Mouse (Mus musculus) hindbrain, embryonic 14.5 days (tissue): Measurements from ENCODE around the gene Arhgef12. TPM values are rescaled to one million over a fixed set of nuclear protein-coding genes. Genes with fewer than 3 reads are reported as not detected.
A peak's percentile ranks its signal among the peaks of the same experiment; 100 is the strongest.

Experiments used
- ATAC-seq: fragments of 200-750 bp; cut with Nextera tagmentation; 2 replicates; pipeline ENCODE4 v1.8.0; 2017; ENCODE audit warnings: moderate number of reproducible peaks, mild to moderate bottlenecking, moderate TSS enrichment, moderate library complexity; ENCODE audit not compliant: low FRiP score
- DNase-seq: peaks from one replicate; pipeline ENCODE4 v3.0.0-alpha.2; 2015; ENCODE audit warnings: low spot score
- H3K27ac ChIP-seq: fragments of 300-500 bp; sonication (generic); 2 replicates; pipeline ENCODE4 v1.5.1; 2014; ENCODE audit warnings: mild to moderate bottlenecking, moderate library complexity
- H3K27me3 ChIP-seq: fragments of 300-500 bp; sonication (generic); 2 replicates; pipeline ENCODE4 v1.6.1; 2014; ENCODE audit warnings: mild to moderate bottlenecking, low read length, mixed read lengths; ENCODE audit not compliant: control insufficient read depth, insufficient read depth
- H3K36me3 ChIP-seq: fragments of 300-500 bp; sonication (generic); replicated peaks from 2 replicates; pipeline ENCODE4 v1.6.1; 2014; ENCODE audit not compliant: control insufficient read depth, insufficient read depth
- H3K4me1 ChIP-seq: fragments of 300-500 bp; sonication (generic); replicated peaks from 2 replicates; pipeline ENCODE4 v1.6.1; 2014; ENCODE audit warnings: antibody characterized with exemption, low read length, mixed read lengths; ENCODE audit not compliant: control insufficient read depth, insufficient read depth
- H3K4me2 ChIP-seq: fragments of 300-500 bp; sonication (generic); replicated peaks from 2 replicates; pipeline ENCODE4 v1.6.1; 2014; ENCODE audit warnings: mild to moderate bottlenecking, moderate library complexity
- H3K4me3 ChIP-seq: fragments of 300-500 bp; sonication (generic); replicated peaks from 2 replicates; pipeline ENCODE4 v1.5.1; 2014; ENCODE audit warnings: mild to moderate bottlenecking, low read length
- H3K9ac ChIP-seq: fragments of 300-500 bp; sonication (generic); 2 replicates; pipeline ENCODE4 v1.6.1; 2014
- H3K9me3 ChIP-seq: fragments of 300-500 bp; sonication (generic); 2 replicates; pipeline ENCODE4 v1.6.1; 2016; ENCODE audit warnings: low read length; ENCODE audit not compliant: control insufficient read depth
- WGBS: fragments of 180-500 bp; shearing (Covaris S2); extraction: QIAGEN DNeasy Blood & Tissue Kit; methylation state at CpG from one replicate; pipeline ENCODE4 v1.1.7; 2014; 5-methylcytosine and 5-hydroxymethylcytosine counted together
- polyA plus RNA-seq: library from polyadenylated mRNA; unstranded; fragments of >200 nt; fragmentation: Nextera tagmentation; extraction: Ambion mirVana; gene quantifications from 2 replicates; pipeline ENCODE4 v1.2.1, GENCODE M21; 2014

Arhgef12 gene
- polyA plus RNA-seq, 1 experiment from 2014 or later: 38.4 TPM

GRCm38 (mm10) chr9:43071176-43071575 lies 35.9 kb downstream of the Arhgef12 start:
- peak overlapping the region; percentile 70 for H3K4me2 ChIP-seq
- H3K4me3 ChIP-seq: peak overlapping the region; percentile 53
- peaks cover 35% of the 10 kb centered on the region for H3K4me1 ChIP-seq
- no peaks in the 10 kb centered on the region for H3K36me3 ChIP-seq
- peak overlapping the region; percentile 88 for H3K9ac ChIP-seq
- peak; percentile 73 for DNase-seq
- no peaks in the 10 kb centered on the region for H3K27me3 ChIP-seq
- 9% methylated on average over 3 of the region's 4 CpGs for WGBS
- no peaks in the 10 kb centered on the region for H3K9me3 ChIP-seq
- peak overlapping the region; percentile 94 for H3K27ac ChIP-seq
- ATAC-seq: peak; percentile 93

DNA sequence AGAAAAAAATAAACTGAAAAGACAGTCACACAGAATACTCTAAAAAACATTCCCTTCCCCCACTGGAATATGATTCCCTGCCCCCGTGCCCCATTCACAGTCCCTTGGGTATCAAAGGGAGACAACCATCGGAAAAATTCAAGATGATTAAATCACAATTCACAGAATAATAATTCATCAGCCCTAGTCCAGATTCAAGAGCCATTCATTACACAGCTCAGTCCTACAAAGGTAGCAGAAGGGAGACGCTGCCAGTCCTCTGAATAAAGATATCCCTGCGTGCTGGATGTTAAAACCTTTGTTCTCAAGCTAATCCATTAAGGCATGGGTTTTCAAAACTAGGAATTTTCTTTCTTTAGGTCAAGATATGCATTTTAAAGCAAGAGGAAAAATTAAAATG lies 36.5 kb downstream of the Arhgef12 start:
- DNase-seq: peak; percentile 55
- H3K9ac ChIP-seq: peak overlapping the region; percentile 88
- whole genome bisulfite sequencing: 26% methylated on average over 4 of the region's 4 CpGs

GRCm38 (mm10) chr9:43070153-43070552 lies 36.9 kb downstream of the Arhgef12 start:
- ATAC-seq (peak; percentile 62; the same call in 1 of the 2 replicates), DNase-seq (peak; percentile 46)
- 24% methylated on average over 2 of the region's 2 CpGs for WGBS
- Histone ChIP-seq H3K9ac (peak overlapping the region; percentile 88), H3K4me3 (peak overlapping the region; percentile 53), H3K27me3 (no peaks in the 10 kb centered on the region), H3K4me1 (peaks cover 35% of the 10 kb centered on the region), H3K36me3 (no peaks in the 10 kb centered on the region), H3K4me2 (peak overlapping the region; percentile 70), H3K27ac (peak overlapping the region; percentile 94), H3K9me3 (no peaks in the 10 kb centered on the region)

More for the DNA sequence above, 36.5 kb downstream of the Arhgef12 start:
- H3K9me3 ChIP-seq: no peaks in the 10 kb centered on the region
- peak overlapping the region; percentile 70 for H3K4me2 ChIP-seq
- H3K36me3 ChIP-seq: no peaks in the 10 kb centered on the region
- H3K27ac ChIP-seq: peak overlapping the region; percentile 94
- ATAC-seq: no peak
- H3K4me3 ChIP-seq: peak overlapping the region; percentile 53
- H3K27me3 ChIP-seq: no peaks in the 10 kb centered on the region
- H3K4me1 ChIP-seq: peaks cover 35% of the 10 kb centered on the region

GRCm38 (mm10) chr9:43067896-43068295 lies 39.1 kb downstream of the Arhgef12 start:
- H3K4me2 ChIP-seq: peak overlapping the region; percentile 70
- no peak overlapping the region for H3K9ac ChIP-seq
- no peak for ATAC-seq
- H3K9me3 ChIP-seq: no peaks in the 10 kb centered on the region
- DNase-seq: no peak
- H3K27ac ChIP-seq: no peak overlapping the region
- H3K36me3 ChIP-seq: no peaks in the 10 kb centered on the region
- H3K4me3 ChIP-seq: peak overlapping the region; percentile 4; the same call in 1 of the 2 replicates
- WGBS: 86% methylated on average over 3 of the region's 3 CpGs
- peaks cover 35% of the 10 kb centered on the region for H3K4me1 ChIP-seq
- no peaks in the 10 kb centered on the region for H3K27me3 ChIP-seq

- Histone ChIP-seq H3K4me2 (no peak overlapping the region), H3K27me3 (no peaks in the 10 kb centered on the region), H3K36me3 (no peaks in the 10 kb centered on the region), H3K9ac (no peak overlapping the region), H3K4me1 (peaks cover 30% of the 10 kb centered on the region), H3K4me3 (no peak overlapping the region), H3K9me3 (no peaks in the 10 kb centered on the region), H3K27ac (no peak overlapping the region)
- 84% methylated on average over 4 of the region's 4 CpGs for WGBS
- ATAC-seq: no peak
- DNase-seq: no peak
Measured at GRCm38 (mm10) chr9:43065231-43065630, 41.8 kb downstream of the Arhgef12 start.

- no peak overlapping the region for H3K9ac ChIP-seq
- 90% methylated on average over 1 of the region's 1 CpGs for WGBS
- no peaks in the 10 kb centered on the region for H3K27me3 ChIP-seq
- no peaks in the 10 kb centered on the region for H3K36me3 ChIP-seq
- H3K4me2 ChIP-seq: no peak overlapping the region
- peaks cover 3% of the 10 kb centered on the region for H3K4me1 ChIP-seq
- DNase-seq (no peak), ATAC-seq (no peak)
- H3K27ac ChIP-seq: 0 out of 2 replicates have a peak overlapping the region, but pooled peaks have one; percentile 41
- H3K4me3 ChIP-seq: no peak overlapping the region
- no peaks in the 10 kb centered on the region for H3K9me3 ChIP-seq
Measured at GRCm38 (mm10) chr9:43061545-43061944, 45.5 kb downstream of the Arhgef12 start.

- no peak for ATAC-seq
- 90% methylated on average over 2 of the region's 2 CpGs for WGBS
Measured at GRCm38 (mm10) chr9:43050391-43050790, 56.6 kb downstream of the Arhgef12 start.

DNA sequence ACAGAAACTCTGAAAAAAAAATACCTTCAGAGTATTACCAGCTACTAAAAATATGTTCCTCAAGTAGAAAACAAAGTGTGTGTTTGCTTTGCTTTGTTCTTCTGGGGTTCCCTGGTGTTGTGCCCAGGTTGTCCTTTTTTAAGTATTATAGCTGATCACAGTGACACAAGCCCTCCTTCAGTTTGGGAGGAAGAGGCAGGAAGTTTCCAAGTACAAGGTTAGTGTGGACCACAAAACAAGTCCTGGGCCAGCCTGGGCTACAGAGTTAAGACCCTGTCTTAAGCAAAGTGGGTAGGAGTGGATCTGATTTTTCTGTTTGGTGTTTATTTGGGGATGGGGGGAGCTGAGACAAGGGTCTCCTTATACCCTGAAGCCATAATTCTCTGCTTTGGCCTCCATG lies 62.6 kb downstream of the Arhgef12 start:
- H3K36me3 ChIP-seq: peaks cover 16% of the 10 kb centered on the region
- peaks cover 6% of the 10 kb centered on the region; the same call in 1 of the 2 replicates for H3K4me1 ChIP-seq
- ATAC-seq (no peak), DNase-seq (no peak)
- no peak overlapping the region for H3K4me2 ChIP-seq
- no peak overlapping the region for H3K9ac ChIP-seq
- H3K27ac ChIP-seq: no peak overlapping the region
- no peaks in the 10 kb centered on the region for H3K9me3 ChIP-seq
- H3K4me3 ChIP-seq: no peak overlapping the region
- no peaks in the 10 kb centered on the region for H3K27me3 ChIP-seq

More at GRCm38 (mm10) chr9:43050391-43050790, 56.6 kb downstream of the Arhgef12 start:
- H3K36me3 ChIP-seq: no peaks in the 10 kb centered on the region
- DNase-seq: no peak
- H3K27ac ChIP-seq: no peak overlapping the region
- 0 out of 2 replicates have a peak, but pooled peaks cover 3% of the 10 kb centered on the region for H3K9me3 ChIP-seq
- H3K4me3 ChIP-seq: no peak overlapping the region
- no peaks in the 10 kb centered on the region for H3K27me3 ChIP-seq
- H3K4me2 ChIP-seq: no peak overlapping the region
- no peak overlapping the region for H3K9ac ChIP-seq
- peaks cover 6% of the 10 kb centered on the region; the same call in 1 of the 2 replicates for H3K4me1 ChIP-seq

DNA sequence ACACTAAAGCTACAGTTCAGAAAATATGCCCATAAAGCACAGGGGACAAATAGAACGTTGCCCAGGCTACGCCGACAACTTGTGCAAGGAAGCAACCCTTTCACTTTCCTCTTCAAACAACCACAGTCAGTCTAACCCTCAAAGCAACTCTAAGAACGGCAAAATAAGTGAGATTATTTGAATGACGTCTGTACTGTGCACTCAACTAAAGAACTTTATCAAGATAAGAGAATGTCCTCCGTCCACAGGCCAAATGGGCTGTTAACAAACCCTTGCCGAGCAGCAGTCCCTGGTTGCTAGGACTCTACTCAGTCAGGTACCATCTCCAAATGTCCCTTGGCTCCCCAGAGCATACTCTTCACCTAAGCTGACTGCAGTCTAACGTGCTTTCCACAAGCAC lies 68.6 kb downstream of the Arhgef12 start:
- H3K27me3 ChIP-seq: no peaks in the 10 kb centered on the region
- H3K36me3 ChIP-seq: peaks cover 17% of the 10 kb centered on the region
- H3K4me3 ChIP-seq: no peak overlapping the region
- ATAC-seq: no peak
- DNase-seq: no peak
- no peaks in the 10 kb centered on the region for H3K4me1 ChIP-seq
- WGBS: 90% methylated on average over 8 of the region's 8 CpGs
- no peaks in the 10 kb centered on the region for H3K9me3 ChIP-seq
- no peak overlapping the region for H3K4me2 ChIP-seq
- H3K27ac ChIP-seq: no peak overlapping the region
- H3K9ac ChIP-seq: no peak overlapping the region

- Histone ChIP-seq H3K9me3 (no peaks in the 10 kb centered on the region), H3K4me3 (no peak overlapping the region), H3K9ac (no peak overlapping the region), H3K36me3 (peaks cover 3% of the 10 kb centered on the region), H3K4me1 (no peaks in the 10 kb centered on the region), H3K27me3 (no peaks in the 10 kb centered on the region), H3K4me2 (no peak overlapping the region), H3K27ac (no peak overlapping the region)
- DNase-seq (no peak), ATAC-seq (no peak)
- WGBS: 73% methylated on average over 4 of the region's 4 CpGs
Measured at GRCm38 (mm10) chr9:43035208-43035607, 71.8 kb downstream of the Arhgef12 start.
